Mouse (Mus musculus) right cerebral cortex, adult 2 months (tissue): ENCODE data around the gene Trak1.
A peak's percentile ranks its signal among the peaks of the same experiment; 100 is the strongest.

Experiments
- DNase-seq, 2 experiments: peaks; one replicate each; pipeline ENCODE4 v3.0.0; 2021 to 2022; ENCODE audit warnings: low spot score in 2 of 2

Gene Trak1

DNA sequence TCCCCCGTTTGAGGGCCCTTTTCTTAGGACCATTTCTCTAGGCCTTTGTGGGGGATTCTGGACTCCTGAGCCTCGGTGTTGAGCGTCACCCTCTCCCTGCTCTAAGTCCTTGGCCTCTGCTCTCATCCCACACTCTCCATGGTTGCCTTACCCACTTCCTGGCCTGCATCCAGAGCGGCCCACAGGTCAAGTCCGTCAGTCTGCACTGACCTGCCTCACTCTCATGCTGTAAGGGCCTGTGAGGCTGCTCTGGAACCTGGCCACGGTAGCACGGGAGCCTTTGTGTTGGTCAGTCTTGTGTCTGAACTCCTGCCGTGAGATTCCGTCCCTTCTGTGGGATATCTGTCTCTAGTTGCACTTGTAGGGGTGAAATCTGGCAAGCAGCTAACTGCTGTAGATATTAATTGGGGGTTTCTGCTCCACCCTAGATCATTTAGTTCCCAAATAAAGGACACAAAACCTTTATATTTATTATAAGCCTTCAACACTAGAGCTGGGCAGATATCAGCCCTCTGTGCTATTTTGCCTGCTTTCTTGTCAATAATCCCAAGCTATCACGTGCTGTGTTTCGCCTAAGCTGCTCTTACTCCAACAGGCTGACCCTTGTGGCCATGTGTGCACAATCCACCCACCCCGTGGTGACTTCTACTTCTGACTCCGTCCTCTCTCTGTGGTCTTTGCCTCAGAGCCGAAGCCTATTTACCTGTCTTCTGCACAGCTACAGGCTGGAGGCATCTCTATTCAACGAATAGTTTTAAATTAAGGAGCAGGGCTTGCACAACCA, 136.6 kb downstream of the Trak1 start:
- no peak for DNase-seq

DNA sequence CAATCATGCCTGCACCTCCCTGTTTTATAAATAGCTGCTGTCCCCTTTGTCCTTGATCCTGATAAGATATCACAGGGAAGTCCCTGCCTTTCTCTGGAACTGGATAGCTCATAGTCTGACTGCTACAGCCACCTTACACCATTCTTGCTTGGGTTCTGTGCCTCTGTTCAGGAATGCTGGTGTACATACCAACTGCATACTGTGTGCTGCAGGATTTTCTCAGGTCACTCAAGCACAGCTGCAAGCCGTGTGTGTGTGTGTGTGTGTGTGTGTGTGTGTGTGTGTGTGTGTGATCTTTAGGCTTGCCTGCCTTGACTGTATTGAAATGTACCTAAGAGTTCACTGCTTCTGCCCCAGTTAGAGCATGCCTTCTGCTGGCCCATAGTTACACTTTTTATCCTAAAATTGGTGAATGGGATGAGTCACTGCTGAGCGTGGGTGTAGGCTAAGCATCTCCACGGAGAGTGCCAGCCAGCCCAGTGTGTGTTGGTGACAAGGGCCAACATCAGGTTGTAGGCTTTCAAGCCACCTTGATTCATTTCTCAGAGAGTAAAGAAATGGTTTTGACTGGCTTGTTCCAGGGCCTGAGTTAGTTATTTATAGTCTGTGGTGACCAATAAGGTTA, 138.1 kb downstream of the Trak1 start:
- DNase-seq: peak; percentile 61 to 70

- no peak for DNase-seq
Observed at GRCm38 (mm10) chr9:121436501-121436900, 139.2 kb downstream of the Trak1 start.

- no peak for DNase-seq
Observed at GRCm38 (mm10) chr9:121442145-121442544, 144.8 kb downstream of the Trak1 start.

DNA sequence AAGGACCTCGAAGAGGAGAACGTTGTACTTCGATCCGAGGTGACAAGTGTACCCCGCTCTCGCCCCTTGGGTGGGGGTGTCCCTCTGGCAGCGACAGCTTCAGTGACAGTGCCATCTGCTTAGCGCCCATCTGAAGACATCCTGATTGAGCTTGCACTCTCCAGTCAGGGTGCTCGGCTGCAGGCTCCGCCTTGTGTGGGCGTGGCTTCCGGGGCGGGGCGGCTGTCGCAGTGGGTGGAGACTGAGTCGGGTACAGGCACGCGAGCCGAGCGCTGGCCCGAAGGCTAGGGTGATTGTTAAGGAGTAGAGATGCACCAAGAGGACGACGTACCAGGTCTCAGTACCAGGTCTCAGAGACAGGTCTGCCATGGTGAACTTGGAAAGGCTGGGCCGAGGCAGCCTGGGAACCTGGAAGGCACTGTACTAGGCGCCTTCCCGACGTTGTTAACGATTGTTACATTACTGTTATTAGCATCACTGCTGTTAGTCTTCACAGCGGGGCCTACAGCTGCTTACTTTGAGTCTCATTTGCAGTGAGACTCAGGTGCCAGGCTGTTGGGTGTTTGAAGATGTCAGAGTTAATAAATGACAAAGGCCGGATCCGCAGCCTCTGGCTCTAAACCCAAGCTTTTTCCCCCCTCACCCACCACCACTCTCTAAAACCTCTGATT, 146.5 kb downstream of the Trak1 start:
- DNase-seq: no peak

GRCm38 (mm10) chr9:121444367-121444707, 147.0 kb downstream of the Trak1 start:
- no peak for DNase-seq

GRCm38 (mm10) chr9:121445364-121445763, 148.1 kb downstream of the Trak1 start:
- peak in 1 of 2 experiments; percentile 42 for DNase-seq

- peak; percentile 55 to 70 for DNase-seq
Observed at GRCm38 (mm10) chr9:121446431-121446831, 149.1 kb downstream of the Trak1 start.

- peak; percentile 36 to 49 for DNase-seq
Observed at GRCm38 (mm10) chr9:121452342-121452942, 155.1 kb downstream of the Trak1 start.

DNA sequence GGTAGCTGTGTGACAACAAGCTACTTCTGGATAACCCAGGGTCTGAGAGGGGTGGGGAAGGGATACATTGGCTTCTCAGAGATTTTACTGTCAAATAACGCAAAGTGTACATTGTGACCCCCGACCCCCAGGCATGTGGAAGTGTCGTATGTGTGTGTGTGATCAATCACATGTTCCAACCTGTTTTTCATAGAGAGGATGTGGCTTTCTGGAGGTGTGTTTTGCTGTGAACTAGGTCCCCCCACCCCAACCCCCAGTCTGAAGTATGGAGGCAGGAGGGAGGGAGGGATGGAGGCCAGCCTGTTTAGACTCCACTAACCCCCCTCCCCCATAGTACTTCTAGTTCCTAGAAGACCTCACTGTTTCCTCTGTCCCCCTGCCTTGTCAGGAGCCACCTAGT, 157.6 kb downstream of the Trak1 start:
- DNase-seq: no peak

GRCm38 (mm10) chr9:121456739-121457515, 159.6 kb downstream of the Trak1 start:
- DNase-seq: no peak

GRCm38 (mm10) chr9:121458466-121458865, 161.2 kb downstream of the Trak1 start:
- DNase-seq: peak in 1 of 2 experiments; percentile 39

GRCm38 (mm10) chr9:121459950-121460349, 162.6 kb downstream of the Trak1 start:
- DNase-seq: no peak

- no peak for DNase-seq
Observed at GRCm38 (mm10) chr9:121460527-121460926, 163.2 kb downstream of the Trak1 start.

- no peak for DNase-seq
Observed at GRCm38 (mm10) chr9:121467460-121467859, 170.2 kb downstream of the Trak1 start.

DNA sequence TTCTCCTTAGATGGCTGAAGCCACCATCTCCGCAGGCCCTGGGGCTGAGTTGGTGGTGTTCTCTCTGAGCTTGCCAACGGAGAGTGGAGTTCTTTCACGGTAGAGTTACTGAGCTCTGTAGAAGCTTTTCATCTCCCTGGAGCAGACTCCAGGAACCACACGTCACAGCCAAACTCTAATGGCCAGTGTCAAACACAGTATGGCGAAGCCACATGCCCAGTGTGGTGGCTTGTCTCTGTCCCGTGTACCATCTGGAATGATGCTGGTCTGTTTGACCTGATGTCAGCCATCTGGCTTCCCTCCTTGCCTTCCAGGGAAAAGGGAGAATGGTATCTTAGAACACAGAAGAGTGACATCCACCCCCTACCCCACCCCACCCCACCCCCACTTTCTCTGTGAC, 172.4 kb downstream of the Trak1 start:
- DNase-seq: no peak

GRCm38 (mm10) chr9:121474771-121475170, 177.5 kb downstream of the Trak1 start:
- DNase-seq: no peak

GRCm38 (mm10) chr9:121475488-121476452, 178.5 kb downstream of the Trak1 start:
- DNase-seq: no peak

DNA sequence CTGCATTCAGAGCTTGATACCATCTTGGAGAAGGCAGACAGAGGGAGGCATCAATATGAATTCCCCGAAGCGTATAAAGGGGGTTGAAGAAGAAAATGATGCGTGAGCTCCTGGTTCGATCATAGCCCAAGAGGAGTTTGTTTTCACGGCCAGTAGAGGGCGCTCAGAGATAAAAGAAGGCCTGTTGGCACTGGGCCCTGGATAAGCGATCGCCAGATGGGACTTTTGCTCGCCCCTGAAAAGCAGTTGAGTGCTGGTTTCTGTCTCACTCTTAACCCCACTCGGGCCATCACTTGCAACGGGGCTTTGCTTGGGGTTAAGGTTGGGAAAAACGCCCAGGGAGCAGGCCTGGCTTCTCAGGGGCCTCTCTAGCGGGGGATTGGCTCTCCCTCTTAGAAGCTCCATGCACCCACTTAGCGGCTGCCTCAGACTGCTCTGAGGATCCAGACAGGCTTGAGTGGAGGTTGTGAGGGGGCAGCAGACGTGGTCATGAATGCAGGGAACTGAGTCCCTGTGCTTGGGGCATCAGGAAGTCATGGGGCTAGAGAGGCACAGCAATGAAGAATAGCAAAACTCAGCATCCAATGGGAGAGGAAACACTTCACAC, 180.1 kb downstream of the Trak1 start:
- DNase-seq: peak; percentile 81 to 83

- peak; percentile 80 to 84 for DNase-seq
Observed at GRCm38 (mm10) chr9:121479453-121479852, 182.2 kb downstream of the Trak1 start.
